Mouse (Mus musculus) forebrain, embryonic 10.5 days (tissue): ENCODE data around the gene Gap43. TPM values are rescaled to one million over a fixed set of nuclear protein-coding genes. Genes with fewer than 3 reads are reported as not detected.
A peak's percentile ranks its signal among the peaks of the same experiment; 100 is the strongest.
"Not testable (repeated sequence)": the region's sequence is repeated elsewhere in the genome, so short reads cannot be mapped to it uniquely, and the experiment has no call there.

Experiments
- DNase-seq: peaks from one replicate; pipeline ENCODE4 v3.0.0-alpha.2; 2017; ENCODE audit warnings: low spot score; ENCODE audit errors: extremely low spot score
- H3K27ac ChIP-seq: fragments of 300-500 bp; sonication (generic); 2 replicates; pipeline ENCODE4 v1.5.1; 2016; ENCODE audit warnings: mild to moderate bottlenecking
- H3K27me3 ChIP-seq: fragments of 300-500 bp; sonication (generic); 2 replicates; pipeline ENCODE4 v1.6.1; 2016; ENCODE audit warnings: mild to moderate bottlenecking; ENCODE audit not compliant: poor library complexity, severe bottlenecking
- H3K36me3 ChIP-seq: fragments of 300-500 bp; sonication (generic); replicated peaks from 2 replicates; pipeline ENCODE4 v1.6.1; 2016; ENCODE audit warnings: mild to moderate bottlenecking, moderate library complexity
- H3K4me1 ChIP-seq: fragments of 300-500 bp; sonication (generic); 2 replicates; pipeline ENCODE4 v1.6.1; 2016
- H3K4me3 ChIP-seq: fragments of 300-500 bp; sonication (generic); 2 replicates; pipeline ENCODE4 v1.5.1; 2016; ENCODE audit warnings: mild to moderate bottlenecking, moderate library complexity
- H3K9me3 ChIP-seq: fragments of 300-500 bp; sonication (generic); 2 replicates; pipeline ENCODE4 v1.6.1; 2016; ENCODE audit warnings: mild to moderate bottlenecking, moderate library complexity
- WGBS: fragments of 180-500 bp; shearing (Covaris S2); methylation state at CpG from one replicate; pipeline ENCODE4 v1.1.7; 2016; 5-methylcytosine and 5-hydroxymethylcytosine counted together
- microRNA-seq: library from miRNA; unstranded; fragments of <30 nt; microRNA quantifications from one replicate; pipeline ENCODE4, GENCODE M21; 2017
- polyA plus RNA-seq: library from polyadenylated mRNA; unstranded; fragments of >200 nt; fragmentation: Nextera tagmentation; extraction: Ambion mirVana; gene quantifications from 2 replicates; pipeline ENCODE4 v1.2.1, GENCODE M21; 2016

Gap43 gene
- polyA plus RNA-seq, 1 experiment from 2014 or later: 39.4 TPM

DNA sequence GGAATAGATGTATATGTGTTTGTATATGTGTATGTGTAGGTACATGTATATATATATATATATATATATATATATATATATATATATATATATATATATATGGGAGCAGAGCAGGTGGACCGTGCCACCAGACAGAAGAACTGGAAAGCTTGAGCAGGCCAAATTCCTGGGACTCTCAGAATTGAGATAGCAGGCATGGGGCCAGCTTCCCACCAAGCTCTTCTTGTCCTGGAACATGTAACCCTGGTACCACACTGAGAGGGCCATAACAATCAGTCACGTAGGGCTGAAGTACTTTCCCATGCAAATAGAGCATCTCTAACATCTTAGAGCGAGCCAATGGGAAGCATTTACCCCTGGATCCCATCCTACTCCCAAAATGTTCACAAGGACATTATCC is 96.3 kb downstream of the Gap43 start:
- not testable (repeated sequence) for H3K36me3 ChIP-seq, H3K9me3 ChIP-seq, H3K4me1 ChIP-seq, DNase-seq, H3K27ac ChIP-seq, H3K4me3 ChIP-seq, H3K27me3 ChIP-seq
- WGBS: 81% methylated on average over 3 of the region's 3 CpGs

DNA sequence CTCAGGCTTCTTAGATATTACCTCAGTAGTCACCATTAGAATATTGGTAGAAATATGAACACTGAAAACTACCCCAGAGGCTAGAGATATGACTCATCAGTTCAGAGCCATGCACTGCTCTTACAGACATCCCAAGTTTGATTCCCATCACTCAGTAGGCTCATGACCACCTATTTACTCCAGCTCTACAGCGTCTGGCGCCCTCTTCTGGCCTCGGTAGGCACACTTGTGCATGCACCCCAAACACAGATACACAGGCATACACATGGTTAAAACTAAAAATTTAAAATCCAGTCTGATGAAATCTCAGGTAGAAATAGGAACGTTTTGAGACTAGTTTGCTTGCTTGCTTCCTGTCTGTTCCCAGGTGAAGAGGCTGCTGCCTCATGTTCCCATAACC is 109.1 kb downstream of the Gap43 start:
- no peak for DNase-seq
- WGBS: 74% methylated on average over 4 of the region's 4 CpGs
- Histone ChIP-seq H3K4me3 (no peak overlapping the region), H3K27me3 (no peaks in the 10 kb centered on the region), H3K4me1 (no peaks in the 10 kb centered on the region), H3K36me3 (no peaks in the 10 kb centered on the region), H3K9me3 (no peaks in the 10 kb centered on the region), H3K27ac (no peak overlapping the region)

Small RNA genes within 50 kb of the gene (microRNA-seq; reads per million reads assigned to microRNA genes)
- gene Mir6540: 18.3 reads per million, percentile 29 among the genes with 10 or more reads in this experiment
